ENCODE assay signal across 11 mouse cellular contexts in genomic region chr17:31862136-31862535, GRCm38 (mm10). TPM values are rescaled to one million over a fixed set of nuclear protein-coding genes. Genes with fewer than 3 reads are reported as not detected.
A peak's percentile ranks its signal among the peaks of the same experiment; 100 is the strongest.
DNase-seq lines count a peak whose midpoint lies in the region; ATAC-seq lines count a peak whose summit lies in the region.
"Had no signal": no experiment of that assay in that cellular context is flagged by ENCODE, and none has a peak within 500 bp of the region (broad histone marks: within the 10 kb centered on the region; RNA-seq: fewer than 3 reads in every experiment).

No protein-coding gene starts in this region.

- ATAC-seq in inflammation-experienced regulatory T-cells, adult 6 months: no peak
- ATAC-seq: intestine, embryonic 15.5 days had no signal

- peak; percentile 96 for DNase-seq in heart, adult 11 months
- DNase-seq in heart, adult 8-10 months (ENCODE audit: low spot score): no peak
- peak; percentile 2 for DNase-seq in ovary, postnatal 36 days (ENCODE audit: low spot score)
- no peak for DNase-seq in ovary, adult 18-20 months (ENCODE audit: low spot score)
- peak; percentile 5 for DNase-seq in gastrocnemius, postnatal 25 days
- peak; percentile 54 for DNase-seq in lung, postnatal 14 days
- DNase-seq in frontal cortex, postnatal 14 days (ENCODE audit: low spot score in 2 of 2): no peak
- DNase-seq: B cell, adult 2 months; midbrain, embryonic 14.5 days had no signal

RNA-seq across cellular contexts. Expression of gene Sik1, which starts 6.5 kb away (rescaled TPM):
- total RNA-seq in heart, adult 8-10 months (2022): 10 to 100 TPM; 19.0 to 34.0 (median 30.2) TPM
- total RNA-seq in gastrocnemius, postnatal 25 days (2021): 10 to 100 TPM; 17.2 to 19.6 TPM
- 1 to 10 TPM; 2.5 to 3.8 (median 2.7) TPM for polyA plus RNA-seq in inflammation-experienced regulatory T-cells, adult 6 months (2017; shearing (Covaris generic))

Comparison
In these comparisons a context has a peak if more than half of its experiments do, and no peak if none do; other contexts are left out.
1. DNase-seq: peak in heart, adult 11 months (single experiment), ovary, postnatal 36 days (single experiment), gastrocnemius, postnatal 25 days (single experiment) and lung, postnatal 14 days (single experiment); none in heart, adult 8-10 months (single experiment), ovary, adult 18-20 months (single experiment) and frontal cortex, postnatal 14 days (0 of 2).